Mouse (Mus musculus): ENCODE data around the gene Tmem213. TPM values are rescaled to one million over a fixed set of nuclear protein-coding genes. Genes with fewer than 3 reads are reported as not detected.

Gene Tmem213
- polyA plus RNA-seq, 1 experiment: not detected

GRCm38 (mm10) chr6:38162825-38163504 is 53.9 kb downstream of the Tmem213 start:
- H3K4me1 ChIP-seq (ENCODE audit: control insufficient read depth, insufficient read depth, low read length): 0 out of 2 replicates have a peak, but pooled peaks cover 2% of the 10 kb centered on the region
- H3K4me3 ChIP-seq (ENCODE audit: insufficient read depth, low read length): no peak overlapping the region
- TF ChIP-seq POLR2A (IDR thresholded peaks at IDR 0.05; ENCODE audit: extremely low read depth, insufficient read depth, low read length) (no peak), CTCF (IDR thresholded peaks at IDR 0.05; ENCODE audit: extremely low read depth, insufficient read depth, low read length) (no peak)
- no peak overlapping the region for H3K27ac ChIP-seq (ENCODE audit: insufficient read depth, low read length)

DNA sequence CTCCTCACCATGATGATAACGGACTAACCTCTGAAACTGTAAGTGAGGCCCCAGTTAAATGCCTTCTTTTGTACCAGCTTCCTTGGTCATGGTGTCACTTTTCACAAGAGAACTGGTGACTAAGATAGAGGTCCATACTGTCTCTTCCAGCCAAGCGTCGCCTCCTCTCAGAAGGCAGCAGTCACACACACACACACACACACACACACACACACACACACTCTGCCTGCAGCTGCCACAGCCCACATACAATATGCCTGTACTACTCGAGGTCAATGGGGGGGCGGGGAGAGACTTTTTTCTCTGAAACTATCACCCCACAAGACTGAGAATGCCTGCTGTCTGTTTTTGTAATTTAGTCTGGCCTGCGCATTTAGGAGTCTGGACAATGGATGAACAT is 55.6 kb downstream of the Tmem213 start:
- TF ChIP-seq POLR2A (IDR thresholded peaks at IDR 0.05; ENCODE audit: extremely low read depth, insufficient read depth, low read length) (no peak), CTCF (IDR thresholded peaks at IDR 0.05; ENCODE audit: extremely low read depth, insufficient read depth, low read length) (no peak)

GRCm38 (mm10) chr6:38165385-38165784 is 56.3 kb downstream of the Tmem213 start:
- 0 out of 2 replicates have a peak, but pooled peaks cover 2% of the 10 kb centered on the region for H3K4me1 ChIP-seq (ENCODE audit: control insufficient read depth, insufficient read depth, low read length)
- TF ChIP-seq CTCF (IDR thresholded peaks at IDR 0.05; ENCODE audit: extremely low read depth, insufficient read depth, low read length): no peak
- TF ChIP-seq POLR2A (IDR thresholded peaks at IDR 0.05; ENCODE audit: extremely low read depth, insufficient read depth, low read length): no peak
- no peak overlapping the region for H3K4me3 ChIP-seq (ENCODE audit: insufficient read depth, low read length)
- no peak overlapping the region for H3K27ac ChIP-seq (ENCODE audit: insufficient read depth, low read length)

More for the DNA sequence above, 55.6 kb downstream of the Tmem213 start:
- no peak overlapping the region for H3K27ac ChIP-seq (ENCODE audit: insufficient read depth, low read length)
- H3K4me1 ChIP-seq (ENCODE audit: control insufficient read depth, insufficient read depth, low read length): 0 out of 2 replicates have a peak, but pooled peaks cover 2% of the 10 kb centered on the region
- no peak overlapping the region for H3K4me3 ChIP-seq (ENCODE audit: insufficient read depth, low read length)

Other genes starting within 250 kb of the Tmem213 start
- gene Trim24, start 238.4 kb upstream of the Tmem213 start, polyA plus RNA-seq (2012; rRNA removed): 20.7 and 20.9 TPM in 2 replicates
- gene Svopl, start 62.3 kb upstream of the Tmem213 start, polyA plus RNA-seq (2012; rRNA removed): not detected in 2 replicates
- 0.15 and 0.30 TPM in 2 replicates for gene Atp6v0a4, start 15.3 kb downstream of the Tmem213 start, polyA plus RNA-seq (2012; rRNA removed)
- 19.5 and 20.4 TPM in 2 replicates for gene D630045J12Rik, start 144.8 kb downstream of the Tmem213 start, polyA plus RNA-seq (2012; rRNA removed)
- 3.3 and 3.4 TPM in 2 replicates for gene Zc3hav1l, start 190.0 kb downstream of the Tmem213 start, polyA plus RNA-seq (2012; rRNA removed)
- gene Zc3hav1, start 245.3 kb downstream of the Tmem213 start, polyA plus RNA-seq (2012; rRNA removed): 3.3 and 3.5 TPM in 2 replicates